Mouse (Mus musculus): Measurements from ENCODE around the gene Ccdc142. TPM values are rescaled to one million over a fixed set of nuclear protein-coding genes. Genes with fewer than 3 reads are reported as not detected.

Gene Ccdc142
- total RNA-seq, 2 experiments from 2014 or later, result 1.2 TPM; not detected in 1

GRCm38 (mm10) chr6:83080210-83080609 lies 21.2 kb upstream of the Ccdc142 start:
- intact Hi-C loops (cut with DNase I; ENCODE audit: low total_unique reads), result no loop called here

GRCm38 (mm10) chr6:83083497-83083896 lies 17.9 kb upstream of the Ccdc142 start:
- intact Hi-C loops (cut with DNase I; ENCODE audit: low total_unique reads), result no loop called here
- no peak for DNase-seq

More at GRCm38 (mm10) chr6:83080210-83080609, 21.2 kb upstream of the Ccdc142 start:
- no peak for DNase-seq

- no peak for DNase-seq
Measured at GRCm38 (mm10) chr6:83084477-83084876, 16.9 kb upstream of the Ccdc142 start.

GRCm38 (mm10) chr6:83086121-83087035 lies 15.0 kb upstream of the Ccdc142 start, which contains the start of gene Lbx2:
Gene Lbx2, plus strand, starts transcription at chr6:83086367.
- intact Hi-C loops (cut with DNase I; ENCODE audit: low total_unique reads), result no loop called here
- DNase-seq, result no peak

More at GRCm38 (mm10) chr6:83084477-83084876, 16.9 kb upstream of the Ccdc142 start:
- intact Hi-C loops (cut with DNase I; ENCODE audit: low total_unique reads), result no loop called here

GRCm38 (mm10) chr6:83087205-83087925 lies 14.0 kb upstream of the Ccdc142 start:
- intact Hi-C loops (cut with DNase I; ENCODE audit: low total_unique reads), result no loop called here
- peak; percentile 58 for DNase-seq

- no peak for DNase-seq
- intact Hi-C loops (cut with DNase I; ENCODE audit: low total_unique reads), result no loop called here
Measured at GRCm38 (mm10) chr6:83087926-83088260, 13.5 kb upstream of the Ccdc142 start.

GRCm38 (mm10) chr6:83092416-83093127 lies 8.8 kb upstream of the Ccdc142 start:
- no peak for DNase-seq

GRCm38 (mm10) chr6:83095968-83096367 lies 5.4 kb upstream of the Ccdc142 start:
- no peak for DNase-seq

More at GRCm38 (mm10) chr6:83092416-83093127, 8.8 kb upstream of the Ccdc142 start:
- intact Hi-C loops (cut with DNase I; ENCODE audit: low total_unique reads), result no loop called here

GRCm38 (mm10) chr6:83098411-83098810 lies 3.0 kb upstream of the Ccdc142 start:
- intact Hi-C loops (cut with DNase I; ENCODE audit: low total_unique reads), result no loop called here
- no peak for DNase-seq

More at GRCm38 (mm10) chr6:83095968-83096367, 5.4 kb upstream of the Ccdc142 start:
- intact Hi-C loops (cut with DNase I; ENCODE audit: low total_unique reads), result no loop called here

GRCm38 (mm10) chr6:83101688-83102556 lies 521 bp downstream of the Ccdc142 start:
- DNase-seq, result peak; percentile 76
- intact Hi-C loops (cut with DNase I; ENCODE audit: low total_unique reads), result loop anchor here (5.0 kb wide), 1 partner anchor 100 kb away; no protein-coding TSS in a partner anchor

- intact Hi-C loops (cut with DNase I; ENCODE audit: low total_unique reads), result loop anchor here (5.0 kb wide), 1 partner anchor 101 kb away; no protein-coding TSS in a partner anchor
- no peak for DNase-seq
Measured at GRCm38 (mm10) chr6:83103130-83103650, 1.8 kb downstream of the Ccdc142 start.

- intact Hi-C loops (cut with DNase I; ENCODE audit: low total_unique reads), result loop anchor here (5.0 kb wide), 1 partner anchor 102 kb away; no protein-coding TSS in a partner anchor
- DNase-seq, result no peak
Measured at GRCm38 (mm10) chr6:83104158-83104557, 2.8 kb downstream of the Ccdc142 start.

GRCm38 (mm10) chr6:83107566-83108400 lies 6.4 kb downstream of the Ccdc142 start:
- intact Hi-C loops (cut with DNase I; ENCODE audit: low total_unique reads), result no loop called here
- DNase-seq, result peak; percentile 84

GRCm38 (mm10) chr6:83108762-83109668 lies 7.6 kb downstream of the Ccdc142 start, which contains the start of gene Mrpl53:
Gene Mrpl53, plus strand, starts transcription at chr6:83109040.
- intact Hi-C loops (cut with DNase I; ENCODE audit: low total_unique reads), result no loop called here
- peak; percentile 83 for DNase-seq

GRCm38 (mm10) chr6:83111510-83112136 lies 10.2 kb downstream of the Ccdc142 start:
- no peak for DNase-seq
- intact Hi-C loops (cut with DNase I; ENCODE audit: low total_unique reads), result no loop called here
